Comparison of ENCODE assay signal across 16 mouse cellular contexts in the genomic region with DNA sequence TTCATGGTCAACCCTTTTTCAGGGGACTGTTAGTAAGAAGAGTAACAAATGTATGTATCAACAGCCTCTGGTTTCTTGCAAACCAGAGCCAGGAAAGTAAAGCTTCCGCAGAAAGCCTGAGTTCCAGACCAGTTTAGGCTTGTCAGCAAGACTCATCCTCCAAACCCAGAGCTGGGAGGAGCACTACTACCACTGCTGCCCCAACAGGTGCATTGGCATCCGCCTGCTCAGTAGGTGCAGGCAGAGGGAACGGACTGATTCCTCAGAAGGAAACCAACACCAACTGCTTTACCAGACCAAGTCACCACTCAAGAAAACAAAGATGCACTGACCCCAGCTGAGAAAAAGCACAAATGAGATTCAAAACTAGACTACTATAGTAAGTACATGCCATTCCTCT.
"Had no signal": no experiment of that assay in that cellular context is flagged by ENCODE, and none has a peak within 500 bp of the region (broad histone marks: within the 10 kb centered on the region; RNA-seq: fewer than 3 reads in every experiment).

No protein-coding gene starts in this region.

- H3K9ac ChIP-seq: limb, embryonic 12.5 days; liver, embryonic 13.5 days; liver, postnatal 0 days had no signal

- H3K27me3 ChIP-seq: limb, embryonic 12.5 days; liver, embryonic 13.5 days had no signal

- H3K27ac ChIP-seq: hindbrain, postnatal 0 days; kidney, postnatal 0 days; layer of hippocampus, adult 2 months; limb, embryonic 12.5 days; liver, embryonic 13.5 days; midbrain, embryonic 10.5 days had no signal

- H3K4me3 ChIP-seq: layer of hippocampus, adult 2 months; limb, embryonic 12.5 days; liver, embryonic 13.5 days; midbrain, embryonic 10.5 days had no signal

- ATAC-seq: hindbrain, postnatal 0 days; liver, postnatal 0 days; midbrain, embryonic 16.5 days had no signal

- H3K9me3 ChIP-seq: limb, embryonic 12.5 days; liver, embryonic 13.5 days had no signal

- DNase-seq: kidney, adult 11 months; kidney, adult 9 months; kidney, postnatal 36 days; liver; liver, embryonic 13.5 days; liver, postnatal 0 days; lung, postnatal 14 days; right cerebral cortex, postnatal 14 days; thymus, adult 18-20 months; thymus, postnatal 14 days had no signal

- H3K4me1 ChIP-seq: limb, embryonic 12.5 days; midbrain, embryonic 10.5 days had no signal

- H3K4me2 ChIP-seq: limb, embryonic 12.5 days; liver, embryonic 13.5 days had no signal
